Mouse (Mus musculus) mouse trophoblast stem cell (cell line): ENCODE measurements at regions not wholly inside any gene's neighbourhood (a gene's known extent, or its start where the extent isn't known, plus 50 kb on each side); places are given as distances from the start of the nearest gene placed in this dataset.

Experiments used
- in situ Hi-C, 2 experiments: fragments of 300-500 bp; cut with MseI, MboI; formaldehyde crosslinking; loops; 2 replicates in 1 of 2; 3 replicates in 1 of 2; pipeline ENCODE4 v1.15.1; 2025

DNA sequence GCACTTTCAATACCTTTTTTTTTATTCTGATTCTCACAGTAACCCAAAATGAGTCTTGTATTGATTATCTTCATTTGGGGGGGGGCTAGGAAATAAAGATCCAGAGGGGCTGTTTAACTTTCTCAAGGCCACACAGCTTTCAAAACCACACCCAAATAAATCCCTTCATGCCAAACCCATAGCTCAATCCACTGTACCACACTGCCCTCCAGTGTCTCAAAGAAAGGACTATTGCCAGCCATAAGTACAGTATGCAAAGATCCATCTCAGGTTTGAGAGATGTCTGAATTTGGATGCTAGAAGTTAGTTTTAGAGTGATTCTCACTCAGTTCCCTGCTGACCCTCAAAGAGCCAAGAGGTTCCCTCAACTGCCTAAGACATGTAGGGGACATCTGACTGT lies 120.1 kb upstream of the Gm26657 start:
- in situ Hi-C loops: no loop called here

DNA sequence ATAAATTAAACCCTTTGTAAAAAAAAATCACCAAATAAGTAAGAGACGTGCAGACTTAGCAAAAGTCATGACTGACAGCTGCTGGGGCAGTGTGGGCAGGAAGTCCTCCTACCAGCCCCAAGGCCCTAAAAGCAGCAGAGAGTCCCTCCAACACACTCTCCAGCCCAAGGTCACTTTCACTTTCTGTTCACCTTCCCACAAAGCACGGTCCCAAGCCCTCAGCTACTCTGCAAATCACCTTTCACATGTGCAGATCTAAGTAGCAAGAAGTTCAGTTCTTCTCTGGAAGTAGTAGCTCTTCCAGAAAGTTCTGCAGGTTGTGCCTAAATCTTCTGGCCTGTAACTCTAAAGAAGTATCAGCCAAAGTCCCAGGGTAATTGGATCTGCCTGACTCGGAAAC lies 120.8 kb upstream of the Gm26657 start:
- in situ Hi-C loops: no loop called here

DNA sequence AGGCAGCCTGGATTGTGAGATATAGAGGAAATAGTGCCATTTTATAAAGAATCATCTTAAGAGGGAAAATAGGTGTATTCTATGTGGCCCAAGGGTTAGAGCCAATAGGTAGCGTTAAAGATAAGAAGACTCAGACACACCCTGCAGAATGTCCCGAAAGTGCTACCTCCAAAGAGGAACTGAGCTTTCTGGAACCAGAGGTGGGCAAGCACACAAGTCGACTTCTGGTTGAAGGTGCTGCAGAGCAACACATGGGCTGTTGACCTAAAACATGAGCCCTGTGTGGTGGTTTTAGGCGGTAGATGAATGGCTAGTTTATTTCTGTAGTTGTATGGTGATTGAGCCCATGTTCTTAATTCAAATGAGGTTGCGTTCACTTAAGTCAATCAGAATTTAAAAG lies 121.4 kb upstream of the Gm26657 start:
- in situ Hi-C loops: no loop called here

DNA sequence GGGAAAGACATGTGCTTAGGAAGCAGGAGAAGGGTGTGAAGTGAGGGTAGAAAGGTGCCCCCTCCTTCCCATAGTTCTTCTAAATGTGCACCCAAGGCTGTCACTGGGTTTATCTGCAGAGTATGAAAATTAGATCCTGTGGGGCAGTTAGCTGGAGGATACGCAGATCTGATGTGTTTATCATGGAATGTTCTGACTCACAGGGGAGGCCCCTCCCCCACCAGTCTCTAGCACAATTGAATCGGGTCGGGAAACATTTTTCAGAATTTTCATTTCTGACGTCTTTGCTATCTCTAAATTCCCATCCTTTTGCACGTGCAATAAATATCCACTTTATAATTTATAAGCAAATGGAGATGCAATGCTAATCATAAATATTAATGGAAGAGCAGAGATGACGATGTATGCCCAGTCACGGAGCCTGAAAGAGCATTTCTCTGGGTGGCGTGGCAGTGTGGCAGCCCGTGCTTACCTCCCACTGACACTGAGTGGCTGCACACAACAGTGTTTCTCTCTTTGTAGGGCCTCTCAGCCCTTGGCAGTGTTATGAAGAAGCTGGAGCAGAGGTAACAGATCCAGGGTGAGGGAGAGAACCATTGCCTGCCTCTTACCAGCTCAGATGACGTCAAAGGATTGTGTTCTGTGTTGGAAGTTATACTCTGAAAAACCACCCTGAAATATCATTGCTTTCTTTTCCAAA lies 122.1 kb upstream of the Gm26657 start:
- in situ Hi-C loops: no loop called here

DNA sequence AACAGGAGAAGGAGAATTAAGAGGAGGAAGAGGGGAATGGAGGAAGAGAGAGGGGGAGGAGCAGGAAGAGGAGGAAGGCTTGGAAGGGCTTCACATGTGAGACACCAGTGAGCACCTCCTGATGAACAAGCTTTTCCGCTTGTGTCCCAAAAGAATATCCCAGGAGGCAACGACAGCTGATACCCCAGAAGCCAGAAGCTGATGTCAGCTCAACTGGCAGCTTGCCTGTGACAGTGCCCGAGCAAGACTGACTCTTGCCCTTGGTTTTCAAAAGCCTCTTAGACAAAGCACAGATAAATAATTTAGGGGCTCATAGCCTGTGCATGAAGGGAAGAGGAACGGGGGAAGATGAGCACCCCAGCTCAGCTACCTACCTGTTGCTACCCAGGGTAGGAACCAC lies 127.5 kb upstream of the Gm26657 start:
- in situ Hi-C loops: no loop called here

DNA sequence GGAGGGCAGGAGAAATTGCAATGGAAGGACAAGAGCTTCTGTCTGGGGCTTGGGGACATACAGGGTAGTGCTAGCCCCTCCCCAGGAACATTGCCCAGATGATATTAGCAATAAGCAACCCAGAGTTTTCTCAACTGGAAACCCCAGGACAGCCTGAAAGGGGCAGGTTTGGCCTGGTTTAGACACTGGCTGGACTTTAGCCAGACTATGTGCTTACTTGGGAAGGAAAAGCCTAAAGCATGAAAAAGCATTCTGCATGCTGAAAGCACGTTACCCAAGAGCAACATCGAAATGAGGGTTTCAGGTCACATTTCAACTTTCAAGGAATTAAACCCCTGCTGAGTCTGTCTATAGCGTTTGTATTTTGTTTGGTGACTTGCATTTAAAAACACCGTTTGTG lies 128.1 kb upstream of the Gm26657 start:
- in situ Hi-C loops: no loop called here

DNA sequence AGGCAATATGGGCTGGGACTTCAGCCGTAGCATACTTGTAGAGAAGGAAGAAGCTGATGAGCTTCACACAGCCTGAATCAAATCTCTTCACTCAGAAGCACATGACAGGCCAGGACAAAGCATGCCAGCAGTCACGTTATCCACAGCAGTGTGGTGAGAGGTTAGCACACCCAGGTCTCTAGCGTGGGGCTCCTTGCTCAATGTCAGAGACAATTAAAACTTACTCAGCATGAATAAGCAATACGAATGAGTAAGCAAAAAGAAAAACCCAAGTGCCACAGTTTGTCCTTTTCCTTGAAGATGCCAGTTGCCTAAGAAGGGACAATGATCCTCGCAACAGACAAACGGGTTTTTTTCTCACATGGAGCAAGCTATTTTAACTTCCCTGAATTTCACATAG lies 129.6 kb upstream of the Gm26657 start:
- in situ Hi-C loops: no loop called here

DNA sequence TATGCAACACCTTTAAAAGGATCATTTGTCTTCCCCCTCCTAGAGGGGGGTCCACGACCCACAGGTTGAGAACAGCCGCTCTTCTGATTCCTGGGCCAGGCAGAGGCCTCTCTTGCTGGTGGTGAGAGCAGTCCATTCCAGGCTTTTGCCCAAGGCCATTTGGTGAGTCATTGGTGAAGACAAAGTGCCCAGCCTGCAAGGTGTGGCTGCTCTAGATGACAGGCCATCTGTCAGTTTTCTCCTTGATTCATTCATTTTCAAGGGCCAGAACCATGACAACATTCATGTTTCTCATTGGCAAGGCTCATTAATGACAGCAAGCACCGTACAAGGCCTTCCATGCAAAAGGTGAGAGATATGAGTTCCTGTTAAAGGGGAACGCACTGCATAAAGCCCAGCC lies 131.2 kb upstream of the Gm26657 start:
- in situ Hi-C loops: no loop called here

DNA sequence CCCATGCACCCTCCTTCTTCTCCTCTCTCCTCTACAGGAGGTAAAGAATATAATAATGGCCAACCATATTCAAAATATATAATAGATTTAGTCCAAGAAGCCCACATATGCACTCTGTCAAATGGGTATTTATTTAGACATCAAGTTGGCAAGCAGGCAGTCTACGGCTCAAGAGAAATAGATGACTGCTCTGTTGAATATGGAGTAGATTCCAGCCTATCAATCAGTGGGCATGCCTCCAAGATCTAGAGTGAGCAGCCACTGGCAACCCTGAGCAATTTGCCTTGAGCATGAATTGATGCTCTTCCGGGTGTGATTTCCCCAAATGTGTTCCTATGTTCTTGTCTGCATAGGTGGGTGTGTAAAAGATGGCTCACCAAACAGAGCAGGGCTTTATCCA lies 141.5 kb upstream of the Gm26657 start:
- in situ Hi-C loops: no loop called here

DNA sequence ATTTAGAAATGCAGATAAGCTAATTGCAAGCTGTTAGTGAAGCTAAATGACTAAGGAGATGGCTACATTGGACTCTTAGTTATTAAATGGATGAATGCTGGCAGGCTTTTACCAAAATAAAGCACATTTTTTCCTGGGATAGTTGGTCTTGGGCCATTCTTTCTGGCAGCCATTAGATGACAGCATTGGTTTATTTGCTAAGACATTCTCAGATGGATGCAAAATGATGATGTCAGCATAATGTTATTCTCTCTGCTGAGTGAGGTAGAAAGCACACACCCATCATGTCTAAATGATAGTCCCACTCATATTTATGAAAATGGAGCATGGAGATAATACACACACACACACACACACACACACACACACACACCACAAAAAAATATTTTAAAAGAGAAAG lies 141.9 kb upstream of the Gm26657 start:
- in situ Hi-C loops: no loop called here

DNA sequence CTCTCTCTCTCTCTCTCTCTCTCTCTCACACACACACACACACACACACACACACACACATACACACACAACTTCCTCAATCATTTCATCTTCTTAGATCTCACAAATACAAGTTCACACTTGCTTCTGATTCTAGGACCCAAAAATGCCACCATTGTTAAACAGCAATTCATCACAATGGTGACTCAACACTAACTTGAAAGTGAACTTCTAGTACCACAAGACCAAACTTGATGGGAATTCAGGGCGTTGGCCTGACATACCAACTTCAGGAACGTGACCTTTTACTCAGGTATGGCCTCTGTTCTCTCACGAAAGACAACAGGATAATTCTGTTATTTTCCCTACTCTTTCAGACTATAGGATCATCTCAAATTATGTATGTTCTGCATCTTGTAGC lies 157.5 kb upstream of the Gm26657 start:
- in situ Hi-C loops: no loop called here

DNA sequence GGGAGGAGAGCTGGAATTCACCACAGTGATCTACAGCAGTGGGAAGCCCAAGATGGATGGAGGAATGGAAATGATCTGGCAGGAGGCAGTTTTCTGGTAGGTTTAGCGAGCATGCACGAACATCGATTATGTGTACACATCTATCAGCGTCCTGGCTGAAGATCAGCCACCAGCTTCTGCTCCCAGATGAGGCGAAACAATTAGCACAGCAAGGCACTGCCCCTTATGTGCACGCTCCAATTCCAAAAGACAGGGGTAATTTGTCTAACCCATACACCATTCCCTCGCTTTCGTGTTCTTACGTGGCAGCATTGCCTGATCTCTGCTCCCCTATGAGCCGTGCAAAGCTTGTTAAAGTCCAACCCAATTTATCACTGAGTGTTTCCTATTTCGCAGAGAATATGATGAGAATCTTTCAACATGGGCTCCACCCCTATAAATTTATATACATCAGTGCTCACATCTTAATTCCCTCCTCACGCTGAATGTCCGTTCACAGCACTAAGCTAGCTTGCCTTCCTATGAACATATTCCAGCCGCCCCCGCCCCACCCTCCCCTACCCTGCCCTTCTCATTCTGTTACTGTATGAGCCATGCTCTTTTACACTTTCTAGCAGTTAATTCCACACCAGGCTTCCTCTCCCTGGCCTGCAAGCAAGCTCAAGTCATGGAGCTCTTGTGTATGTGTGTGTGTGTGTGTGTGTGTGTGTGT lies 162.9 kb upstream of the Gm26657 start:
- in situ Hi-C loops: no loop called here

DNA sequence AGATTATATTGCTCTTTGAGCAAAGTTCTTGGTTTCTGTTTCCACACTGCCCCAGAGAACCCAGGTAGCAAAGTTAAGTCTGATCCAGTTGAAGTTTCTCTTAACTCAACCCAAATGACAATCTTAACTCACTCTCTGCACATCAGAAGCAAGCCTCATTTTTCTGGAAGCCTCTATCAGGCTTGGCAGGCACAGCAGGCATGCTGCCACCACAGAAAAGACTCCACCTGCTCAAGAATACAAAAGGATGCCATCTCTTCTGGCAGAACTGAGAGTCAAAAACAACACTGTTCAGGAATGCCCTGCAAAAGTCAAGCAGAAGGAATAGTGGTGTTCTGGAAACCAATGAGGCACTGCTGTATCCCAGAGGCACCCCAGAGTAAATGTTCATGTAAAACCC lies 187.7 kb upstream of the Gm26657 start:
- in situ Hi-C loops: no loop called here

DNA sequence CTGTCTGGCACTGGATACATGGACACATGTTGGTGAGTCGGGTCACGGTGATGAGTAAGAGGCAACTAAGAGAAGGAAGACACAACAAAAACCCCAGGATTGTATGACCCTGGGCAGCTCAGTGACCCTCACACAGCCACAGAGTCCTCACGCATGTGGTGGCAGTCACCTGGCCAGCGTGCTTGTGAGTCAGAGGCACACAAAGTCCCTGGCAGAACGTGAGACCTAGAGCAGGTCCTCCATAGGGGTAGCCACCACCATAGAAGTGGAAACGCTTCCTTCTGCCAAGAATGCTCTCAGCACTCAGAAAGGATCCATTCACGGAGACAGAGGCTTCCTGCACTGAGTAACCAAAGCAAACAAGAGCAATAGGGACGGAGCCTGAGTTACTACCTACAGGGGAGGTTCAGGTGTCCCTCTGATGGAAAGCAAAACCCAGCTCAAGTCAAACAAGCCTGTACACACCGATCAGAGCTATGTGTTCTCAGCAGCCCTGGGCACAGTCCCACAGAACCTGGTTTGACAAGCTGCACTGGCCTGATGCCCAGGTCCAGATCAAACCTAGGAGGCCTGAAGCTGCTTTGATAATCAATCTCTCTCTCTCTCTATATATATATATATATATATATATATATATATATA lies 206.4 kb upstream of the Gm26657 start:
- in situ Hi-C loops: no loop called here

DNA sequence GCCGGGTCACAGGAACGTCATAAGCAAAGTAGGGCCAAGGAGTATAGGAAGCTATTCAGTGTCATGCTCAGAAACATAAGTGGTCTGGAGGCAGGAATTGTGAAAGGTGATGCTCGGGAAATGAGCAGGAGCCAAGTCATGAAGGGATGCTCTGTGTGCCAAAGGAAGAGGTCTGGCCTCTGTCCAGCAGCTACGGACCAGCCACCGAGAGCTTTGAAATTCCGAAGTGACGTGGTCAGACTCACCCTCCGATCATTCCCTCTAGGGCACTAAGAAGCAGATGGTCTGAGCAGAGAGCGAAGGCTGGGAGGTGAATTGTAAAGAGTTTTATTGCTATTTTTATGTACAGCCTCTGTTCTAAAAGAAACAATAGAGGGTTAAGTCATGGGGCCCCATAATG lies 206.9 kb upstream of the Gm26657 start:
- in situ Hi-C loops: no loop called here

DNA sequence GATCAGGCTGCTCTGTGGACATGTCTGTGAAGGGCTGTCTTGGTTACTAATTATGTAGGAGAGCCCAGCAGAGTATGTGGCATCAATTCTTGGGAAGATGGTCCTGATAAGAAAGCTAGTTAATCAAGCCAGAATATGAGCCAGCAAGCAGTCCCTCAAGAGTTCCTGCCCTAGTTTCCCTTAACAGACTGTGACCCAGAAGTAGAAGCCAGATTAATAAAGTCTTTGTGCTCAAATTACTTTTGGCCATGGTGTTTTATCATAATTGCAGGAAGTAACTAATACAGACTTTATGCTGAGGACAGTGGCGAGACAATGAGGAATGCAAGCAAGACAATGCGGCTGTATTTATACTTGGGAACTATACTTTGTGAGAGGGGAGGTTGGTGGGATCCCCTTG lies 211.3 kb upstream of the Gm26657 start:
- in situ Hi-C loops: no loop called here

DNA sequence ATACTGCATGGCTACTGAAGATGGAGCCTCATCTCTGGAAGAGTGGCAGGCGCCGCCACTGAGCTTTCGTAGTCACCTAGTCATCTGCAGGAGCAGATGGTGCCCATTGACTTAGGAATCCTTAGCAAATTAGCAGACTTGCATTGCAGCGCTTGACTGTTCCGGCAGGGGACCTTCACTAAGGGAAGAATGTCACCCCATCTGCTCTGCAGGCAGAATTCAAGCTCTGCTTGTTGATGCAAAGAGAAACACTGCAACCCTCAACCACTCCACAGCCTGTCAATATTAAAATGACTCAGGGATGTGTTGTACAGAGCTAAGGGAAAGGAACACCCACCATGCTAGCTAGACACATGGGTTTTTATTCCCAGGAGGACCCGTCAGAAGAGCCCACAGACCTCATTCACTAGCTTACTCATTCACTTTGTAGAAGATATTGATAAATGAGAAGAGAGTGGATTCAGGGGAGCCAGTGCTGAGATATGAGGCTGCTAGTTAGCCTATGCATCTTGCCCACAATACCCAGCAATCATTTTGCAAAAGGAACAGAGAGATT lies 215.4 kb upstream of the Gm26657 start:
- in situ Hi-C loops: no loop called here

DNA sequence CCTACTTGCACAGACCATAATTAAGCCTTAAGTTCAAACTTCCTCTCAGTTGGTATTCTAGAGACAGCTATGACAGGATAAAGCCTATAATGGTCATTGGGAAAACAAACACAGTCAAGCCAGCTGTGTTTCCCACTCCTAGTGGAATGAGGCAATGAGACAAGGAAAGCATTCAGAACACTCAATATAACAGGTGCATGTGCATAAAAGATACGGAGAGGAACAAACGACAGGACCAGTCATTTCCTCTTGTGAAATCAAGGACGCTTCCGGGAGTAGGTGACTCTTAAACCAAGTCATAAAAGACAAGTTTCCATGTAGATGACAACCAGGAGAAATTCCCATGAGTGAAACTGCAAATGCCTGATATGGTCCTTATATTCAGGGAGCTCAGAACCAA lies 232.1 kb upstream of the Gm26657 start:
- in situ Hi-C loops: no loop called here

DNA sequence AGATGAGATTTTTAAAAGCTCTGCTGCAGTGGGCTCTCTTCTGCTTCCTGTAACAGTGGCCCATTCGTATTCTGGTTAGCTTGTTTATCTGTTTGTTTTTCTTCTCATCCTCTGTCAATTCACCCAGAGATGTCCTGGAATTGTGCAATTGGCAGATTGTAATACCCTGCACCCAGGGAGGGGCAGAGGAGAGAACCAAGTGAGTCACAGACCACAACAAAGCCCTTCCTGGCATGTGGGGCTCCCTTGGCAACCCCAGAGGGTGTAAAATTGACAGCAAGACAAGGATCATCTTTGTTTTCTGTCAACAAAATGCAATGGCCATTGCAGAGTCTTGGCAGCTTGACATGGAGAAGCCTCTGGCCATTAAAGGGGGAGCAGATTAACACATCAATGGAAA lies 233.1 kb upstream of the Gm26657 start:
- in situ Hi-C loops: no loop called here

DNA sequence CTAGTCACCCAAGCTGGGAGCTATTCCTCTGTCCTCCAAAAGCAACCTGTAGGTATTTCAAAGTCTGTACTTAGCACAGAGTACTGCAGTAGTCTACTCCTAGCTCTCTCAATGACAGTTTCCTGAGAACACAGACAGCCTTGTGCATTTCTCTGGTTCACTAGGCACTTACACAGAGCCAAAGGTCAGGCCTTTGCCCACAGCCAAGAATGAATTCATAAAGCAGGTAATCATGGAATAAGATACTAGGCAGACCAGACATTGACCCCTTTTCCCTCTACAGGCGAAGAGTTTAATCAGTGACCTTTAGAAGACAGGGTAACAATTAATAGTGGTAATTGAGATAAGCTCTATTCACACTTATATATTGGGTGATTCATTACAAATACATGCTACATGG lies 233.8 kb upstream of the Gm26657 start:
- in situ Hi-C loops: no loop called here

DNA sequence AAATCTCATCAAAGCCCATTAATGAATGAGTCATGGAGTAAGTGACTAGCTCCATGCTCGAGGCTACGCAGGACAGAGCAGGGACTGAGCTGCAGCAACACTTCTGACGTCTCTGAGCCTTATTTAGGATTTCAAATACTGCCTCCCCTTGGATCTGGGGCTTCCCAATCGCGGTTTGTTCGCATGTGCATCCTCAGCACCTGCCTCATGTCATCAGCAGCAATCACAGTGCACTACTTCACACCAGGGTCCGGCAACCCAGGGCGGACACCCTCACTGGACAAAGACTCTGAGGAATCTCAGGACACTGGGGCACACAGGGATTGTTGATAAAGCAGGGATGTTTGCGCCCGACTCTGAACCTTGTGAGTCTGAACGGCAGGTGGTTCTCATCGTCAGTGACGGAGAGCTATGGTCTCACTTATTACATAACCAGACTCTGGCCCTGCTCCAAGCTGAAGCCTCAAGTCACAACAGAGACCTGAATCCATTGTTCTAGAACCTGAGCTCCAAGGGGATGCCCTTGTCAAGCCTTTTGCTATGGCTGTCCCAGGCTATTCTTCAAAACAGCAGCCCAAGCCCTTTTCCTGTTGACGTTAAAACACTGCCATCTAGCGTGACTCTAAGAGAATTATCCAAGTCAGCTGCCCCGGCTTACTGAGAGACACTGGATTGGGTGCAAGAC lies 247.2 kb upstream of the Gm26657 start:
- in situ Hi-C loops: loop anchor here (10.0 to 25.0 kb wide), 3 partner anchors 192 to 980 kb away; no protein-coding TSS in a partner anchor

DNA sequence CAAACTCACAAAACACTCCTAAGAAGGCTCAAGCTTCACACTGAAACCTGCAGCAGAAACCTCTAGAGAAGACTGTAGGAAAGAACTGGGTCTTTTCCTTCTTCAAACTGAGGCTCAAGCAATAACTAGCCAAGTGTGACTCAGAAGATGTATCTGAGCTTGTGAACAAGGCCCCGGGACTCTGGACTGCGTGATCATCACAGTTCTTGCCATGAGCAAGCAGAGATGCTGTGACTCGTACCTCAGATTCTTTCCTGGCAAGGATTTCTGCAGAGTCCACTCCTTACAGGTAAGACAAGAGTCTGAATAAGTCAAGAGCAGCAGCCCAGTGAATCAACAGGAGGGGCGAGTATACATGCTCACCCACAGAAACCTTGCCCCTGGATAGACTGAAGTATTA lies 250.5 kb upstream of the Gm26657 start:
- in situ Hi-C loops: loop anchor here (25.0 kb wide), 2 partner anchors 198 to 977 kb away; no protein-coding TSS in a partner anchor
